Mouse (Mus musculus): ENCODE measurements around the gene Eif4ebp2. TPM values are rescaled to one million over a fixed set of nuclear protein-coding genes. Genes with fewer than 3 reads are reported as not detected.

Eif4ebp2 gene
- 50.6 and 63.6 TPM in 2 replicates for polyA plus RNA-seq (2015; fragmentation: Nextera tagmentation; extraction: Ambion mirVana)

GRCm38 (mm10) chr10:61452645-61453044 is at the start of gene Eif4ebp2:
Gene Eif4ebp2, minus strand, starts transcription at chr10:61452661.
- Histone ChIP-seq H3K9ac (peak within 1 kb of the TSS; percentile 90), H3K9me3 (replicated peaks) (no peaks in the 10 kb centered on the region), H3K4me1 (replicated peaks) (peaks cover 38% of the 10 kb centered on the region), H3K36me3 (no peaks in the 10 kb centered on the region), H3K27me3 (no peaks in the 10 kb centered on the region), H3K27ac (peak within 1 kb of the TSS; percentile 83), H3K4me3 (peak within 1 kb of the TSS; percentile 97), H3K4me2 (peak within 1 kb of the TSS; percentile 87)
- ATAC-seq (replicated peaks; ENCODE audit: insufficient number of reproducible peaks, insufficient read depth, low FRiP score, low read depth), result peak; percentile 99
- under 1% methylated on average over 36 of the region's 36 CpGs for WGBS

GRCm38 (mm10) chr10:61500756-61501155 is 48.3 kb upstream of the Eif4ebp2 start:
- Histone ChIP-seq H3K36me3 (no peaks in the 10 kb centered on the region), H3K27me3 (no peaks in the 10 kb centered on the region), H3K4me3 (no peak overlapping the region), H3K27ac (no peak overlapping the region), H3K9ac (no peak overlapping the region), H3K4me1 (replicated peaks) (peaks cover 8% of the 10 kb centered on the region), H3K9me3 (replicated peaks) (no peaks in the 10 kb centered on the region), H3K4me2 (no peak overlapping the region)
- WGBS, result 70% methylated on average over 7 of the region's 7 CpGs
- ATAC-seq (replicated peaks; ENCODE audit: insufficient number of reproducible peaks, insufficient read depth, low FRiP score, low read depth), result no peak

- 83% methylated on average over 20 of the region's 20 CpGs for WGBS
- H3K27me3 ChIP-seq, result no peaks in the 10 kb centered on the region
- ATAC-seq (replicated peaks; ENCODE audit: insufficient number of reproducible peaks, insufficient read depth, low FRiP score, low read depth), result no peak
- H3K9me3 ChIP-seq (replicated peaks), result no peaks in the 10 kb centered on the region
- no peaks in the 10 kb centered on the region for H3K36me3 ChIP-seq
- H3K27ac ChIP-seq, result no peak overlapping the region
- no peak overlapping the region for H3K4me3 ChIP-seq
- H3K4me1 ChIP-seq (replicated peaks), result peaks cover 18% of the 10 kb centered on the region
- H3K4me2 ChIP-seq, result no peak overlapping the region
- no peak overlapping the region for H3K9ac ChIP-seq
These were observed 47.3 kb upstream of the Eif4ebp2 start for GRCm38 (mm10) chr10:61499505-61500466.

GRCm38 (mm10) chr10:61496231-61496630 is 43.8 kb upstream of the Eif4ebp2 start:
- no peak overlapping the region for H3K4me3 ChIP-seq
- no peaks in the 10 kb centered on the region for H3K9me3 ChIP-seq (replicated peaks)
- no peaks in the 10 kb centered on the region for H3K27me3 ChIP-seq
- no peak overlapping the region for H3K4me2 ChIP-seq
- peak overlapping the region; percentile 19; the same call in 1 of the 2 replicates for H3K27ac ChIP-seq
- no peaks in the 10 kb centered on the region for H3K36me3 ChIP-seq
- ATAC-seq (replicated peaks; ENCODE audit: insufficient number of reproducible peaks, insufficient read depth, low FRiP score, low read depth), result no peak
- 42% methylated on average over 9 of the region's 9 CpGs for WGBS
- peaks cover 20% of the 10 kb centered on the region for H3K4me1 ChIP-seq (replicated peaks)
- peak overlapping the region; percentile 14; the same call in 1 of the 2 replicates for H3K9ac ChIP-seq

GRCm38 (mm10) chr10:61495461-61495860 is 43.0 kb upstream of the Eif4ebp2 start:
- no peaks in the 10 kb centered on the region for H3K27me3 ChIP-seq
- no peaks in the 10 kb centered on the region for H3K9me3 ChIP-seq (replicated peaks)
- H3K9ac ChIP-seq, result 0 out of 2 replicates have a peak overlapping the region, but pooled peaks have one; percentile 5
- ATAC-seq (replicated peaks; ENCODE audit: insufficient number of reproducible peaks, insufficient read depth, low FRiP score, low read depth), result no peak
- no peak overlapping the region for H3K4me3 ChIP-seq
- H3K4me2 ChIP-seq, result no peak overlapping the region
- 47% methylated on average over 4 of the region's 4 CpGs for WGBS
- no peaks in the 10 kb centered on the region for H3K36me3 ChIP-seq
- peak overlapping the region; percentile 19; the same call in 1 of the 2 replicates for H3K27ac ChIP-seq
- peaks cover 20% of the 10 kb centered on the region for H3K4me1 ChIP-seq (replicated peaks)

- H3K4me3 ChIP-seq, result no peak overlapping the region
- WGBS, result 15% methylated on average over 11 of the region's 11 CpGs
- no peaks in the 10 kb centered on the region for H3K9me3 ChIP-seq (replicated peaks)
- peak; percentile 71 for ATAC-seq (replicated peaks; ENCODE audit: insufficient number of reproducible peaks, insufficient read depth, low FRiP score, low read depth)
- H3K4me1 ChIP-seq (replicated peaks), result peaks cover 20% of the 10 kb centered on the region
- H3K36me3 ChIP-seq, result no peaks in the 10 kb centered on the region
- H3K27me3 ChIP-seq, result no peaks in the 10 kb centered on the region
- H3K4me2 ChIP-seq, result no peak overlapping the region
- no peak overlapping the region for H3K9ac ChIP-seq
- H3K27ac ChIP-seq, result no peak overlapping the region
These were observed 39.6 kb upstream of the Eif4ebp2 start for GRCm38 (mm10) chr10:61492040-61492439.

- Histone ChIP-seq H3K9me3 (replicated peaks) (no peaks in the 10 kb centered on the region), H3K27ac (no peak overlapping the region), H3K36me3 (no peaks in the 10 kb centered on the region), H3K4me3 (no peak overlapping the region), H3K27me3 (no peaks in the 10 kb centered on the region), H3K4me2 (no peak overlapping the region), H3K9ac (no peak overlapping the region), H3K4me1 (replicated peaks) (peaks cover 20% of the 10 kb centered on the region)
- WGBS, result 47% methylated on average over 8 of the region's 8 CpGs
- no peak for ATAC-seq (replicated peaks; ENCODE audit: insufficient number of reproducible peaks, insufficient read depth, low FRiP score, low read depth)
These were observed 39.1 kb upstream of the Eif4ebp2 start for GRCm38 (mm10) chr10:61491573-61491972.

GRCm38 (mm10) chr10:61488522-61489110 is 36.2 kb upstream of the Eif4ebp2 start:
- Histone ChIP-seq H3K27me3 (no peaks in the 10 kb centered on the region), H3K4me3 (no peak overlapping the region), H3K9ac (no peak overlapping the region), H3K9me3 (replicated peaks) (no peaks in the 10 kb centered on the region), H3K36me3 (no peaks in the 10 kb centered on the region), H3K27ac (no peak overlapping the region), H3K4me2 (no peak overlapping the region), H3K4me1 (replicated peaks) (0 out of 2 replicates have a peak, but pooled peaks cover 5% of the 10 kb centered on the region)
- WGBS, result 85% methylated on average over 6 of the region's 6 CpGs
- ATAC-seq (replicated peaks; ENCODE audit: insufficient number of reproducible peaks, insufficient read depth, low FRiP score, low read depth), result no peak

- WGBS, result 78% methylated on average over 8 of the region's 8 CpGs
- H3K9me3 ChIP-seq (replicated peaks), result no peaks in the 10 kb centered on the region
- no peak for ATAC-seq (replicated peaks; ENCODE audit: insufficient number of reproducible peaks, insufficient read depth, low FRiP score, low read depth)
These were observed 34.3 kb upstream of the Eif4ebp2 start for GRCm38 (mm10) chr10:61486551-61487339.

GRCm38 (mm10) chr10:61484801-61485200 is 32.3 kb upstream of the Eif4ebp2 start:
- no peaks in the 10 kb centered on the region for H3K9me3 ChIP-seq (replicated peaks)
- 70% methylated on average over 11 of the region's 11 CpGs for whole genome bisulfite sequencing

More at GRCm38 (mm10) chr10:61486551-61487339, 34.3 kb upstream of the Eif4ebp2 start:
- Histone ChIP-seq H3K36me3 (no peaks in the 10 kb centered on the region), H3K4me3 (no peak overlapping the region), H3K9ac (no peak overlapping the region), H3K4me1 (replicated peaks) (0 out of 2 replicates have a peak, but pooled peaks cover 3% of the 10 kb centered on the region), H3K27ac (no peak overlapping the region), H3K4me2 (no peak overlapping the region), H3K27me3 (no peaks in the 10 kb centered on the region)

GRCm38 (mm10) chr10:61482771-61483170 is 30.3 kb upstream of the Eif4ebp2 start:
- Histone ChIP-seq H3K36me3 (no peaks in the 10 kb centered on the region), H3K4me2 (no peak overlapping the region), H3K9ac (no peak overlapping the region), H3K27ac (no peak overlapping the region), H3K4me3 (no peak overlapping the region), H3K27me3 (no peaks in the 10 kb centered on the region), H3K4me1 (replicated peaks) (0 out of 2 replicates have a peak, but pooled peaks cover 3% of the 10 kb centered on the region), H3K9me3 (replicated peaks) (no peaks in the 10 kb centered on the region)
- ATAC-seq (replicated peaks; ENCODE audit: insufficient number of reproducible peaks, insufficient read depth, low FRiP score, low read depth), result no peak
- 93% methylated on average over 7 of the region's 7 CpGs for WGBS

More at GRCm38 (mm10) chr10:61484801-61485200, 32.3 kb upstream of the Eif4ebp2 start:
- Histone ChIP-seq H3K4me2 (no peak overlapping the region), H3K36me3 (no peaks in the 10 kb centered on the region), H3K27me3 (no peaks in the 10 kb centered on the region), H3K9ac (no peak overlapping the region), H3K27ac (no peak overlapping the region), H3K4me3 (no peak overlapping the region), H3K4me1 (replicated peaks) (0 out of 2 replicates have a peak, but pooled peaks cover 3% of the 10 kb centered on the region)
- no peak for ATAC-seq (replicated peaks; ENCODE audit: insufficient number of reproducible peaks, insufficient read depth, low FRiP score, low read depth)
